Mouse (Mus musculus): Measurements from ENCODE around the gene Slc19a2.

Slc19a2 gene

GRCm38 (mm10) chr1:164279332-164279731 lies 30.5 kb downstream of the Slc19a2 start:
- DNase-seq (ENCODE audit: low read depth, low spot score), result no peak
- Histone ChIP-seq H3K27me3 (ENCODE audit: control insufficient read depth, insufficient read depth, low read length, poor library complexity, severe bottlenecking) (no peaks in the 10 kb centered on the region), H3K36me3 (ENCODE audit: control insufficient read depth, insufficient read depth, low read length, poor library complexity, severe bottlenecking) (0 out of 2 replicates have a peak, but pooled peaks cover 1% of the 10 kb centered on the region)

- 0 out of 2 replicates have a peak, but pooled peaks cover 1% of the 10 kb centered on the region for H3K36me3 ChIP-seq (ENCODE audit: control insufficient read depth, insufficient read depth, low read length, poor library complexity, severe bottlenecking)
- no peak for DNase-seq (ENCODE audit: low read depth, low spot score)
- H3K27me3 ChIP-seq (ENCODE audit: control insufficient read depth, insufficient read depth, low read length, poor library complexity, severe bottlenecking), result no peaks in the 10 kb centered on the region
Measured at GRCm38 (mm10) chr1:164284007-164284406, 35.2 kb downstream of the Slc19a2 start.

- Histone ChIP-seq H3K36me3 (ENCODE audit: control insufficient read depth, insufficient read depth, low read length, poor library complexity, severe bottlenecking) (peaks cover 13% of the 10 kb centered on the region), H3K27me3 (ENCODE audit: control insufficient read depth, insufficient read depth, low read length, poor library complexity, severe bottlenecking) (no peaks in the 10 kb centered on the region)
- no peak for DNase-seq (ENCODE audit: low read depth, low spot score)
Measured at GRCm38 (mm10) chr1:164287406-164287805, 38.6 kb downstream of the Slc19a2 start.

GRCm38 (mm10) chr1:164292040-164292439 lies 43.2 kb downstream of the Slc19a2 start:
- no peak for DNase-seq (ENCODE audit: low read depth, low spot score)
- Histone ChIP-seq H3K27me3 (ENCODE audit: control insufficient read depth, insufficient read depth, low read length, poor library complexity, severe bottlenecking) (no peaks in the 10 kb centered on the region), H3K36me3 (ENCODE audit: control insufficient read depth, insufficient read depth, low read length, poor library complexity, severe bottlenecking) (peaks cover 17% of the 10 kb centered on the region)

- DNase-seq (ENCODE audit: low read depth, low spot score), result no peak
- no peaks in the 10 kb centered on the region for H3K27me3 ChIP-seq (ENCODE audit: control insufficient read depth, insufficient read depth, low read length, poor library complexity, severe bottlenecking)
- H3K36me3 ChIP-seq (ENCODE audit: control insufficient read depth, insufficient read depth, low read length, poor library complexity, severe bottlenecking), result peaks cover 26% of the 10 kb centered on the region
Measured at GRCm38 (mm10) chr1:164294071-164294470, 45.2 kb downstream of the Slc19a2 start.

GRCm38 (mm10) chr1:164296473-164296872 lies 47.6 kb downstream of the Slc19a2 start:
- no peak for DNase-seq (ENCODE audit: low read depth, low spot score)
- H3K36me3 ChIP-seq (ENCODE audit: control insufficient read depth, insufficient read depth, low read length, poor library complexity, severe bottlenecking), result peaks cover 24% of the 10 kb centered on the region
- H3K27me3 ChIP-seq (ENCODE audit: control insufficient read depth, insufficient read depth, low read length, poor library complexity, severe bottlenecking), result no peaks in the 10 kb centered on the region

- Histone ChIP-seq H3K36me3 (ENCODE audit: control insufficient read depth, insufficient read depth, low read length, poor library complexity, severe bottlenecking) (peaks cover 15% of the 10 kb centered on the region), H3K27me3 (ENCODE audit: control insufficient read depth, insufficient read depth, low read length, poor library complexity, severe bottlenecking) (no peaks in the 10 kb centered on the region)
- no peak for DNase-seq (ENCODE audit: low read depth, low spot score)
Measured at GRCm38 (mm10) chr1:164301949-164302348, 53.1 kb downstream of the Slc19a2 start.

- DNase-seq (ENCODE audit: low read depth, low spot score), result no peak
- H3K27me3 ChIP-seq (ENCODE audit: control insufficient read depth, insufficient read depth, low read length, poor library complexity, severe bottlenecking), result no peaks in the 10 kb centered on the region
- H3K36me3 ChIP-seq (ENCODE audit: control insufficient read depth, insufficient read depth, low read length, poor library complexity, severe bottlenecking), result peaks cover 7% of the 10 kb centered on the region
Measured at GRCm38 (mm10) chr1:164303821-164304220, 55.0 kb downstream of the Slc19a2 start, which contains the start of gene Nme7. Gene Nme7 (plus strand): TSS chr1:164304121.

- DNase-seq (ENCODE audit: low read depth, low spot score), result peak; percentile 98
- Histone ChIP-seq H3K27me3 (ENCODE audit: control insufficient read depth, insufficient read depth, low read length, poor library complexity, severe bottlenecking) (no peaks in the 10 kb centered on the region), H3K36me3 (ENCODE audit: control insufficient read depth, insufficient read depth, low read length, poor library complexity, severe bottlenecking) (peaks cover under 1% of the 10 kb centered on the region)
Measured at GRCm38 (mm10) chr1:164307124-164307751, 58.4 kb downstream of the Slc19a2 start, which contains the start of gene Blzf1. Gene Blzf1 (minus strand): TSS chr1:164307489.

GRCm38 (mm10) chr1:164307922-164308321 lies 59.1 kb downstream of the Slc19a2 start:
- Histone ChIP-seq H3K36me3 (ENCODE audit: control insufficient read depth, insufficient read depth, low read length, poor library complexity, severe bottlenecking) (no peaks in the 10 kb centered on the region; the same call in 1 of the 2 replicates), H3K27me3 (ENCODE audit: control insufficient read depth, insufficient read depth, low read length, poor library complexity, severe bottlenecking) (no peaks in the 10 kb centered on the region)
- DNase-seq (ENCODE audit: low read depth, low spot score), result no peak

GRCm38 (mm10) chr1:164314085-164314484 lies 65.2 kb downstream of the Slc19a2 start:
- DNase-seq (ENCODE audit: low read depth, low spot score), result no peak
- H3K36me3 ChIP-seq (ENCODE audit: control insufficient read depth, insufficient read depth, low read length, poor library complexity, severe bottlenecking), result 0 out of 2 replicates have a peak, but pooled peaks cover 1% of the 10 kb centered on the region

More at GRCm38 (mm10) chr1:164314085-164314484, 65.2 kb downstream of the Slc19a2 start:
- no peaks in the 10 kb centered on the region for H3K27me3 ChIP-seq (ENCODE audit: control insufficient read depth, insufficient read depth, low read length, poor library complexity, severe bottlenecking)

Measured in splenic B cell, adult 2 months (primary cell).